Mouse (Mus musculus) lung, postnatal 10 days (tissue): Measurements from ENCODE around the gene Fblim1.
"Not testable (repeated sequence)": the region's sequence is repeated elsewhere in the genome, so short reads cannot be mapped to it uniquely, and the experiment has no call there.

Experiments used
- DNase-seq: peaks from one replicate; pipeline ENCODE4 v3.0.0; 2021

Fblim1 gene

GRCm38 (mm10) chr4:141599251-141600141 is 6.4 kb downstream of the Fblim1 start:
- DNase-seq, result peak; percentile 44

GRCm38 (mm10) chr4:141598894-141599250 is 7.0 kb downstream of the Fblim1 start:
- no peak for DNase-seq

- DNase-seq, result peak; percentile 91
These were observed 7.5 kb downstream of the Fblim1 start for GRCm38 (mm10) chr4:141598199-141598893.

GRCm38 (mm10) chr4:141596700-141597328 is 9.1 kb downstream of the Fblim1 start:
- DNase-seq, result no peak

GRCm38 (mm10) chr4:141595605-141596268 is 10.2 kb downstream of the Fblim1 start:
- peak; percentile 61 for DNase-seq

- no peak for DNase-seq
These were observed 10.8 kb downstream of the Fblim1 start for GRCm38 (mm10) chr4:141595138-141595537.

GRCm38 (mm10) chr4:141591547-141591946 is 14.3 kb downstream of the Fblim1 start:
- peak; percentile 44 for DNase-seq

GRCm38 (mm10) chr4:141583919-141584318 is 22.0 kb downstream of the Fblim1 start:
- no peak for DNase-seq

- no peak for DNase-seq
These were observed 24.8 kb downstream of the Fblim1 start for GRCm38 (mm10) chr4:141581051-141581450.

GRCm38 (mm10) chr4:141578833-141579232 is 27.1 kb downstream of the Fblim1 start:
- DNase-seq, result no peak

GRCm38 (mm10) chr4:141576877-141577276 is 29.0 kb downstream of the Fblim1 start:
- DNase-seq, result no peak

- no peak for DNase-seq
These were observed 29.5 kb downstream of the Fblim1 start for GRCm38 (mm10) chr4:141576404-141576803.

- DNase-seq, result peak; percentile 92
These were observed 30.9 kb downstream of the Fblim1 start for GRCm38 (mm10) chr4:141574789-141575702.

- DNase-seq, result peak; percentile 81
These were observed 32.4 kb downstream of the Fblim1 start for GRCm38 (mm10) chr4:141573359-141573966.

- DNase-seq, result peak; percentile 37
These were observed 33.1 kb downstream of the Fblim1 start for GRCm38 (mm10) chr4:141572668-141573358.

- DNase-seq, result peak; percentile 49
These were observed 34.0 kb downstream of the Fblim1 start for GRCm38 (mm10) chr4:141571934-141572333.

- no peak for DNase-seq
These were observed 34.6 kb downstream of the Fblim1 start for GRCm38 (mm10) chr4:141571337-141571739.

GRCm38 (mm10) chr4:141570821-141571220 is 35.1 kb downstream of the Fblim1 start:
- no peak for DNase-seq

- DNase-seq, result peak; percentile 72
These were observed 35.9 kb downstream of the Fblim1 start for GRCm38 (mm10) chr4:141570004-141570403.

GRCm38 (mm10) chr4:141568966-141569365 is 36.9 kb downstream of the Fblim1 start:
- DNase-seq, result no peak

- DNase-seq, result not testable (repeated sequence)
These were observed 38.7 kb downstream of the Fblim1 start for GRCm38 (mm10) chr4:141567174-141567573.
